Mouse (Mus musculus) G1E (cell line): ENCODE measurements around the gene Spcs3.

Experiments used
- CTCF ChIP-seq: IDR thresholded peaks from 2 replicates; pipeline ENCODE4 v1.5.1; 2012; ENCODE audit warnings: low read depth, low read length, inconsistent platforms, mixed read lengths
- GATA1 ChIP-seq: IDR thresholded peaks from 2 replicates; pipeline ENCODE4 v1.6.1; 2012; ENCODE audit warnings: borderline replicate concordance, low read length, inconsistent platforms, mixed read lengths

GRCm38 (mm10) chr8:54525606-54526005 is 4.2 kb downstream of the Spcs3 start:
- no peak for TF ChIP-seq CTCF
- no peak for TF ChIP-seq GATA1
